Mouse (Mus musculus) embryonic facial prominence, embryonic 14.5 days (tissue): Measurements from ENCODE around the gene Mpig6b. TPM values are rescaled to one million over a fixed set of nuclear protein-coding genes. Genes with fewer than 3 reads are reported as not detected.

ENCODE experiments used
- ATAC-seq: fragments of 200-750 bp; cut with Nextera tagmentation; 2 replicates; pipeline ENCODE4 v1.8.0; 2017; ENCODE audit warnings: low read depth, moderate number of reproducible peaks, moderate TSS enrichment
- DNase-seq: peaks from one replicate; pipeline ENCODE4 v3.0.0-alpha.2; 2015; ENCODE audit warnings: low spot score
- H3K27ac ChIP-seq: fragments of 300-500 bp; sonication (generic); replicated peaks from 2 replicates; pipeline ENCODE4 v1.5.1; 2014; ENCODE audit warnings: low read depth, mild to moderate bottlenecking, low read length, moderate library complexity
- H3K27me3 ChIP-seq: fragments of 300-500 bp; sonication (generic); replicated peaks from 2 replicates; pipeline ENCODE4 v1.6.1; 2014; ENCODE audit warnings: low read length; ENCODE audit not compliant: control insufficient read depth, insufficient read depth
- H3K36me3 ChIP-seq: fragments of 300-500 bp; sonication (generic); 2 replicates; pipeline ENCODE4 v1.6.1; 2014; ENCODE audit warnings: low read length, mixed read lengths; ENCODE audit not compliant: control insufficient read depth, insufficient read depth
- H3K4me1 ChIP-seq: fragments of 300-500 bp; sonication (generic); 2 replicates; pipeline ENCODE4 v1.6.1; 2014; ENCODE audit warnings: antibody characterized with exemption, low read length; ENCODE audit not compliant: control insufficient read depth, insufficient read depth
- H3K4me2 ChIP-seq: fragments of 300-500 bp; sonication (generic); 2 replicates; pipeline ENCODE4 v1.6.1; 2014; ENCODE audit warnings: low read depth, mild to moderate bottlenecking, low read length, moderate library complexity, mixed read lengths
- H3K4me3 ChIP-seq: fragments of 300-500 bp; sonication (generic); 2 replicates; pipeline ENCODE4 v1.5.1; 2014; ENCODE audit warnings: low read depth, mild to moderate bottlenecking, low read length
- H3K9ac ChIP-seq: fragments of 300-500 bp; sonication (generic); 2 replicates; pipeline ENCODE4 v1.6.1; 2014; ENCODE audit warnings: low read depth, mild to moderate bottlenecking, low read length, moderate library complexity, mixed read lengths
- H3K9me3 ChIP-seq: fragments of 300-500 bp; sonication (generic); 2 replicates; pipeline ENCODE4 v1.6.1; 2016; ENCODE audit warnings: low read length; ENCODE audit not compliant: control insufficient read depth
- WGBS: fragments of 180-500 bp; shearing (Covaris S2); extraction: QIAGEN DNeasy Blood & Tissue Kit; methylation state at CpG from one replicate; pipeline ENCODE4 v1.1.7; 2014; 5-methylcytosine and 5-hydroxymethylcytosine counted together
- polyA plus RNA-seq: library from polyadenylated mRNA; unstranded; fragments of >200 nt; fragmentation: Nextera tagmentation; extraction: Ambion mirVana; gene quantifications from 2 replicates; pipeline ENCODE4 v1.2.1, GENCODE M21; 2014

Mpig6b gene
- polyA plus RNA-seq, 1 experiment from 2014 or later: 0.96 TPM

- H3K36me3 ChIP-seq: peaks cover 46% of the 10 kb centered on the region
- H3K4me1 ChIP-seq: peaks cover 6% of the 10 kb centered on the region
- H3K27me3 ChIP-seq: no peaks in the 10 kb centered on the region
- 64% methylated on average over 8 of the region's 8 CpGs for WGBS
- DNase-seq (peak; percentile 55), ATAC-seq (no peak)
- H3K4me3 ChIP-seq: peak overlapping the region; percentile 58
- H3K27ac ChIP-seq: no peak overlapping the region
- peak overlapping the region; percentile 59 for H3K4me2 ChIP-seq
- no peaks in the 10 kb centered on the region for H3K9me3 ChIP-seq
- peak overlapping the region; percentile 85 for H3K9ac ChIP-seq
Measured at GRCm38 (mm10) chr17:35090166-35090932, 24.4 kb upstream of the Mpig6b start.

GRCm38 (mm10) chr17:35088825-35089644 lies 23.1 kb upstream of the Mpig6b start, which contains the start of gene Abhd16a:
Abhd16a (plus strand) TSS chr17:35089263.
- Histone ChIP-seq H3K36me3 (peaks cover 34% of the 10 kb centered on the region), H3K27ac (peak within 1 kb of the TSS; percentile 96), H3K9me3 (no peaks in the 10 kb centered on the region), H3K4me1 (peaks cover 6% of the 10 kb centered on the region), H3K27me3 (no peaks in the 10 kb centered on the region), H3K4me3 (peak within 1 kb of the TSS; percentile 58), H3K9ac (peak within 1 kb of the TSS; percentile 85), H3K4me2 (peak within 1 kb of the TSS; percentile 59)
- ATAC-seq (peak; percentile 97), DNase-seq (peak; percentile 97)
- WGBS: 3% methylated on average over 36 of the region's 67 CpGs

- ATAC-seq (no peak), DNase-seq (no peak)
- WGBS: 30% methylated on average over 2 of the region's 2 CpGs
- Histone ChIP-seq H3K4me2 (no peak overlapping the region), H3K27me3 (no peaks in the 10 kb centered on the region), H3K36me3 (peaks cover 25% of the 10 kb centered on the region), H3K4me1 (peaks cover 6% of the 10 kb centered on the region), H3K4me3 (no peak overlapping the region), H3K27ac (no peak overlapping the region), H3K9me3 (no peaks in the 10 kb centered on the region), H3K9ac (no peak overlapping the region)
Measured at GRCm38 (mm10) chr17:35088151-35088550, 22.2 kb upstream of the Mpig6b start.

GRCm38 (mm10) chr17:35085208-35085865 lies 19.4 kb upstream of the Mpig6b start, which contains the start of gene Ly6g6f:
Ly6g6f (minus strand) TSS chr17:35085610.
- Histone ChIP-seq H3K4me2 (no peak within 1 kb of the TSS), H3K36me3 (no peaks in the 10 kb centered on the region), H3K27ac (no peak within 1 kb of the TSS), H3K4me3 (no peak within 1 kb of the TSS), H3K9me3 (no peaks in the 10 kb centered on the region), H3K4me1 (peaks cover 4% of the 10 kb centered on the region), H3K9ac (0 out of 2 replicates have a peak within 1 kb of the TSS, but pooled peaks have one; percentile 30), H3K27me3 (no peaks in the 10 kb centered on the region)
- DNase-seq (no peak), ATAC-seq (no peak)
- 79% methylated on average over 7 of the region's 7 CpGs for WGBS

- no peak overlapping the region for H3K4me3 ChIP-seq
- no peak for ATAC-seq
- H3K27ac ChIP-seq: no peak overlapping the region
- H3K27me3 ChIP-seq: no peaks in the 10 kb centered on the region
- H3K4me2 ChIP-seq: no peak overlapping the region
- no peaks in the 10 kb centered on the region for H3K36me3 ChIP-seq
- 77% methylated on average over 3 of the region's 3 CpGs for WGBS
- H3K9me3 ChIP-seq: no peaks in the 10 kb centered on the region
- no peak overlapping the region for H3K9ac ChIP-seq
- DNase-seq: no peak
- no peaks in the 10 kb centered on the region for H3K4me1 ChIP-seq
Measured at GRCm38 (mm10) chr17:35083929-35084497, 18.0 kb upstream of the Mpig6b start.

GRCm38 (mm10) chr17:35082841-35083576 lies 17.0 kb upstream of the Mpig6b start:
- Histone ChIP-seq H3K27me3 (no peaks in the 10 kb centered on the region), H3K27ac (no peak overlapping the region), H3K9me3 (no peaks in the 10 kb centered on the region), H3K4me3 (no peak overlapping the region), H3K4me1 (no peaks in the 10 kb centered on the region), H3K9ac (0 out of 2 replicates have a peak overlapping the region, but pooled peaks have one; percentile 5), H3K4me2 (no peak overlapping the region), H3K36me3 (no peaks in the 10 kb centered on the region)
- no peak for ATAC-seq
- DNase-seq: no peak
- 84% methylated on average over 16 of the region's 16 CpGs for WGBS

GRCm38 (mm10) chr17:35080710-35081109 lies 14.7 kb upstream of the Mpig6b start:
- H3K9ac ChIP-seq: no peak overlapping the region
- 70% methylated on average over 4 of the region's 4 CpGs for WGBS
- no peaks in the 10 kb centered on the region for H3K36me3 ChIP-seq
- H3K4me2 ChIP-seq: no peak overlapping the region
- no peaks in the 10 kb centered on the region for H3K27me3 ChIP-seq
- no peak overlapping the region for H3K27ac ChIP-seq
- H3K9me3 ChIP-seq: no peaks in the 10 kb centered on the region
- DNase-seq (no peak), ATAC-seq (no peak)
- peaks cover 3% of the 10 kb centered on the region; the same call in 1 of the 2 replicates for H3K4me1 ChIP-seq
- H3K4me3 ChIP-seq: no peak overlapping the region
